Mouse (Mus musculus) cerebellum, adult 11-12 months (tissue): ENCODE measurements at regions not wholly inside any gene's neighbourhood (a gene's known extent, or its start where the extent isn't known, plus 50 kb on each side); places are given as distances from the start of the nearest gene placed in this dataset.
A peak's percentile ranks its signal among the peaks of the same experiment; 100 is the strongest.

Source experiments
- DNase-seq: peaks from one replicate; pipeline ENCODE4 v3.0.0; 2022

GRCm38 (mm10) chr7:58557535-58557934 lies 98.4 kb upstream of the Atp10a start:
- DNase-seq: no peak

DNA sequence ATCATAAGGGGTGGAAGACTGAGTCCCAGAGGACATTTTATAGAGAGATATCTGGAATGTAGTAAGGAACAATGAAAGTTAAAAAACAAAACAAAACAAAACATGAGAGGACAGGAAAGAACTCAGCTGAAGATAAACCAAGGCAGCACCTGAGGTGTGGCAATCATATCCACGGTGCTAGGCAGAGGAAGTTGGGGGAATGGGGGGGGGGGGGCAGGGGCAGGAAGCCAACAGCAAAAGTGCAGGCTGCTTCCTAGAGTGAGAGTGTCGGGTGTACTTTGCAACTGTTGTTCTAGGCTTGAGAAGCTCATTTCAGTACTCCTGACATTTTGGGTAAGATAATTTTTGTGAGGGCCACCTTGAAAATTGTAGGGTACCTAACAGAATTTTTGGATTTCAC lies 87.2 kb upstream of the Atp10a start:
- DNase-seq: no peak

- peak; percentile 3 for DNase-seq
Observed at GRCm38 (mm10) chr7:58584241-58584820, 71.6 kb upstream of the Atp10a start.

GRCm38 (mm10) chr7:58585626-58586256 lies 70.2 kb upstream of the Atp10a start:
- DNase-seq: no peak

GRCm38 (mm10) chr7:58595951-58596350 lies 60.0 kb upstream of the Atp10a start:
- no peak for DNase-seq
